Mouse (Mus musculus): ENCODE data around the gene Xkrx. TPM values are rescaled to one million over a fixed set of nuclear protein-coding genes. Genes with fewer than 3 reads are reported as not detected.
"Not testable (repeated sequence)": the region's sequence is repeated elsewhere in the genome, so short reads cannot be mapped to it uniquely, and the experiment has no call there.

The Xkrx gene
- total RNA-seq (2022): 1 to 10 TPM in 1 of 4 experiments, under 1 TPM in 3; 0.77 to 1.5 (median 0.86) TPM

GRCm38 (mm10) chrX:134162043-134162720 lies at the start of gene Xkrx:
Xkrx (minus strand) TSS chrX:134162076.
- DNase-seq (ENCODE audit: low spot score in 2 of 2): no peak

- peak; percentile 2 to 3 for DNase-seq (ENCODE audit: low spot score in 2 of 2)
Observed at GRCm38 (mm10) chrX:134211151-134211642, 49.3 kb upstream of the Xkrx start.

- no peak for DNase-seq (ENCODE audit: low spot score in 2 of 2)
Observed at GRCm38 (mm10) chrX:134208491-134208890, 46.6 kb upstream of the Xkrx start.

- DNase-seq (ENCODE audit: low spot score in 2 of 2): not testable (repeated sequence)
Observed at GRCm38 (mm10) chrX:134187201-134187600, 25.3 kb upstream of the Xkrx start, which contains the start of gene Arl13a. Arl13a (plus strand) TSS chrX:134187501.

- DNase-seq (ENCODE audit: low spot score in 2 of 2): no peak
Observed at GRCm38 (mm10) chrX:134174699-134175098, 12.8 kb upstream of the Xkrx start.

- DNase-seq (ENCODE audit: low spot score in 2 of 2): no peak
Observed at GRCm38 (mm10) chrX:134170584-134170983, 8.7 kb upstream of the Xkrx start.

- no peak for DNase-seq (ENCODE audit: low spot score in 2 of 2)
Observed at GRCm38 (mm10) chrX:134163484-134163883, 1.6 kb upstream of the Xkrx start.

GRCm38 (mm10) chrX:134162826-134163225 lies 950 bp upstream of the Xkrx start:
- DNase-seq (ENCODE audit: low spot score in 2 of 2): no peak

GRCm38 (mm10) chrX:134160442-134160841 lies 1.4 kb downstream of the Xkrx start:
- DNase-seq (ENCODE audit: low spot score in 2 of 2): no peak

- no peak for DNase-seq (ENCODE audit: low spot score in 2 of 2)
Observed at GRCm38 (mm10) chrX:134158151-134158550, 3.7 kb downstream of the Xkrx start.

- no peak for DNase-seq (ENCODE audit: low spot score in 2 of 2)
Observed at GRCm38 (mm10) chrX:134141986-134142385, 19.9 kb downstream of the Xkrx start.

GRCm38 (mm10) chrX:134141551-134141950 lies 20.3 kb downstream of the Xkrx start:
- no peak for DNase-seq (ENCODE audit: low spot score in 2 of 2)

GRCm38 (mm10) chrX:134140024-134140423 lies 21.9 kb downstream of the Xkrx start:
- no peak for DNase-seq (ENCODE audit: low spot score in 2 of 2)

GRCm38 (mm10) chrX:134133821-134134220 lies 28.1 kb downstream of the Xkrx start:
- DNase-seq (ENCODE audit: low spot score in 2 of 2): no peak

GRCm38 (mm10) chrX:134132295-134132694 lies 29.6 kb downstream of the Xkrx start:
- DNase-seq (ENCODE audit: low spot score in 2 of 2): no peak

GRCm38 (mm10) chrX:134128549-134128948 lies 33.3 kb downstream of the Xkrx start:
- DNase-seq (ENCODE audit: low spot score in 2 of 2): no peak

GRCm38 (mm10) chrX:134116417-134116816 lies 45.5 kb downstream of the Xkrx start:
- no peak for DNase-seq (ENCODE audit: low spot score in 2 of 2)

GRCm38 (mm10) chrX:134111767-134112166 lies 50.1 kb downstream of the Xkrx start:
- no peak for DNase-seq (ENCODE audit: low spot score in 2 of 2)

- peak; percentile 4 to 15 for DNase-seq (ENCODE audit: low spot score in 2 of 2)
Observed at GRCm38 (mm10) chrX:134102641-134103040, 59.2 kb downstream of the Xkrx start.
